Mouse (Mus musculus) lung, postnatal 0 days (tissue): ENCODE results near the gene Cdkl4.

Experiments
- CTCF ChIP-seq: IDR thresholded peaks from 2 replicates; pipeline ENCODE4 v1.5.1; 2016; ENCODE audit warnings: antibody characterized with exemption, mild to moderate bottlenecking
- EP300 ChIP-seq: IDR thresholded peaks from 2 replicates; pipeline ENCODE4 v1.6.1; 2016; ENCODE audit warnings: antibody characterized with exemption, mild to moderate bottlenecking, control low read depth

DNA sequence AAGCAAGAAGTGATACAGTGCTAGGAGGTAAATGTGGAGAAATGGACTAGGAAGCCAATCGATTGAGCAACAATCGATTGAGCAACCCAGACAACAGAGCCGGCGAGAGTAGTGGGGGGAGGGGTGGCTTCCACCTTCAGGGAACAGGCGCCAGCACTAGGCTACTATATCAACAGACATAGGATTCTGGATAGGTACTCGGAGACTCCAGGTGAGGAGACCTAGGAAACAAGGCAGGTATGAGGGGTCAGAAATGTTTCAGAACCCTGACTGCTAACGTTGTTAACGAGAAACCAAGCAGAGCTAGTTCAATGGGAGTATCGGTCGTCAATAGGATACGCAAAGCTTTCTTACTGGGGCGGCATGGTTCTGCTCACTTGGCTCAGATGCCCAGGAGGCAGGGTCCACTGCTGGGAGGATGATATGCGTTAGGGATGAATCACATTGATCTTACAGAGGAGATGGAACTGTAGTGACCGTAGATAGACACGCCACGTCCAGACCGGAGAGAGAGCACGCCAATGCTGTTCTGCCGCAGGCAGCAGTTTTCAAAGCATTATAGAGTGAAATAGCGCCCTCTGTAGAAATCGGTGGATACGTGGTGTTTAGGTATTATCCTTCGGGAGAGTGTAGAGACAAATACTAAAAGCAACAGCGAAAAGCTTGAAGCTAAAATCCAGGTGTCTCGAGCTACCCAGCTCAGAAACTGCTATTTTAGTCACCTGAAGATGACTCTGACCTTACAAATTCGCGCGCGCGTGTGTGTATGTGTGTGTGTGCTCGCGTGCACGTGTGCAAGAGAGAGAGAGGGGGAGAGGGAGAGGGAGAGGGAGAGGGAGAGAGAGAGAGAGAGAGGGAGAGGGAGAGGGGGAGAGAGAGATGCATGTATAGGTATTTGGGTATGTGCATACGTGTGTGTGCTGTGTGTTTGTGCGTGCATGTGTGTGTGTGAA is 24.0 kb downstream of the Cdkl4 start:
- peak; percentile 81 for TF ChIP-seq CTCF
- no peak for TF ChIP-seq EP300
